Mouse (Mus musculus): ENCODE data around the gene Hyal2.
A peak's percentile ranks its signal among the peaks of the same experiment; 100 is the strongest.

The Hyal2 gene

GRCm38 (mm10) chr9:107547026-107547425, 20.7 kb upstream of the Hyal2 start, which contains the start of gene Zmynd10:
Gene Zmynd10, plus strand, starts transcription at chr9:107547298.
- peak; percentile 96 for DNase-seq

- no peak for DNase-seq
These were observed 19.8 kb upstream of the Hyal2 start for GRCm38 (mm10) chr9:107547957-107548356.

- DNase-seq: no peak
These were observed 18.9 kb upstream of the Hyal2 start for GRCm38 (mm10) chr9:107548820-107549219.

- DNase-seq: no peak
These were observed 18.3 kb upstream of the Hyal2 start for GRCm38 (mm10) chr9:107549297-107550074.

- peak; percentile 75 for DNase-seq
These were observed 17.1 kb upstream of the Hyal2 start for GRCm38 (mm10) chr9:107550491-107551116.

GRCm38 (mm10) chr9:107551117-107551889, 16.4 kb upstream of the Hyal2 start, which contains the start of gene Rassf1:
Gene Rassf1, plus strand, starts transcription at chr9:107551555.
- peak; percentile 87 for DNase-seq

- peak; percentile 41 for DNase-seq
These were observed 15.8 kb upstream of the Hyal2 start for GRCm38 (mm10) chr9:107551890-107552355.

- no peak for DNase-seq
These were observed 14.9 kb upstream of the Hyal2 start for GRCm38 (mm10) chr9:107552690-107553393.

GRCm38 (mm10) chr9:107553541-107554318, 14.0 kb upstream of the Hyal2 start:
- DNase-seq: peak; percentile 69

- peak; percentile 98 for DNase-seq
These were observed 13.4 kb upstream of the Hyal2 start for GRCm38 (mm10) chr9:107554319-107554825.

GRCm38 (mm10) chr9:107555031-107555457, 12.7 kb upstream of the Hyal2 start:
- peak; percentile 82 for DNase-seq

GRCm38 (mm10) chr9:107555701-107556100, 12.0 kb upstream of the Hyal2 start:
- DNase-seq: no peak

GRCm38 (mm10) chr9:107556346-107556745, 11.4 kb upstream of the Hyal2 start:
- DNase-seq: no peak

GRCm38 (mm10) chr9:107563029-107563581, 4.6 kb upstream of the Hyal2 start, which contains the start of gene Tusc2:
Gene Tusc2, plus strand, starts transcription at chr9:107563255.
- peak; percentile 96 for DNase-seq

GRCm38 (mm10) chr9:107565556-107565955, 2.2 kb upstream of the Hyal2 start:
- DNase-seq: peak; percentile 62

- peak; percentile 95 for DNase-seq
These were observed 1.6 kb upstream of the Hyal2 start for GRCm38 (mm10) chr9:107566041-107566709.

- DNase-seq: peak; percentile 69
These were observed 890 bp upstream of the Hyal2 start for GRCm38 (mm10) chr9:107566855-107567254.

GRCm38 (mm10) chr9:107568331-107569261, 851 bp downstream of the Hyal2 start:
- peak; percentile 92 for DNase-seq

GRCm38 (mm10) chr9:107569270-107569669, 1.5 kb downstream of the Hyal2 start:
- no peak for DNase-seq

All from kidney, postnatal 10 days (tissue).